Mouse (Mus musculus): ENCODE measurements around the gene Gm13697. TPM values are rescaled to one million over a fixed set of nuclear protein-coding genes. Genes with fewer than 3 reads are reported as not detected.
A peak's percentile ranks its signal among the peaks of the same experiment; 100 is the strongest.
"Not testable (repeated sequence)": the region's sequence is repeated elsewhere in the genome, so short reads cannot be mapped to it uniquely, and the experiment has no call there.

Gm13697 gene
- polyA plus RNA-seq, 1 experiment from 2014 or later = not detected

DNA sequence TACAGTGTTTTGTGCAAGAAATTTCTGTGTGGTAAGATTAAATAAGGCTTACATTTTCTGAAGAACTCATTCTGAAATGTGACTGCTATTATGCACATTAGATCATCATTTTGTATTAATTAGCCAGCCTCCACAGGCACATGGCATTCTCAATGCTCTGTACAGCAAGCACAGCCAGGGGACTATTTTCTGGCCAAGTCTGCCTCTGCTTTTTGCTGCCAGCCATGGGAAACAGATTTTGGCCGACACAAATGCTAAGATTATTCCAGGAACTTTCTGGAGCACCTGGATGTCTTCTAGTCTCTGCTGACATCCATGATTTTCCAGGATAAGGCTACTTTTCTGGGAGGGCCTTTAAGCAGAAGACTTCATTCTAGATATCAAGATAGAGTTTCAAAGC is 24.4 kb downstream of the Gm13697 start:
- no peak for ATAC-seq (replicated peaks; ENCODE audit: low FRiP score)
- H3K4me3 ChIP-seq (replicated peaks) = no peak overlapping the region
- H3K4me2 ChIP-seq = no peak overlapping the region
- WGBS = 53% methylated on average over 1 of the region's 1 CpGs
- no peaks in the 10 kb centered on the region for H3K4me1 ChIP-seq
- no peaks in the 10 kb centered on the region for H3K36me3 ChIP-seq
- H3K9ac ChIP-seq = no peak overlapping the region
- no peaks in the 10 kb centered on the region for H3K27me3 ChIP-seq
- H3K27ac ChIP-seq = no peak overlapping the region
- no peaks in the 10 kb centered on the region for H3K9me3 ChIP-seq (replicated peaks)

DNA sequence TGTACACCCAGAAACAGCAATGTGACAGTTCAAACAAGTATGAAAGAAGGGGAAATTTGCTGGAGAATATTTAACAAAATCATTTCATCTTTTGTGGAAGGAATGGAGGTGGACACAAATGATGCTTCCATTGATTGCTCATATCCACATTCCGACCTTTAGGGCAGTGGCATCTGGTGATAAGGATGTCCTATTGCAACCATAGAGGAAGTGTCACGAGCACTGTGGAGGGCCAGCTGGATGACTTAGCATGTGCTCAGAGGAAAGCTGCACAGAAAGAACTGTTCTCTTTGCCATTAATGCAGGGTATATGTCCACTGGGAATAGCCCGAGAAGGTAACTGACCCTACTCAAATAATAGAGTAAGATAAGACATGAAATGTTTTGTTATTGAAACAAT is 25.3 kb downstream of the Gm13697 start:
- Histone ChIP-seq H3K9ac (no peak overlapping the region), H3K9me3 (replicated peaks) (no peaks in the 10 kb centered on the region), H3K36me3 (no peaks in the 10 kb centered on the region), H3K4me2 (no peak overlapping the region), H3K4me3 (replicated peaks) (no peak overlapping the region), H3K27ac (no peak overlapping the region), H3K27me3 (no peaks in the 10 kb centered on the region), H3K4me1 (no peaks in the 10 kb centered on the region)
- 52% methylated on average over 3 of the region's 3 CpGs for WGBS
- ATAC-seq (replicated peaks; ENCODE audit: low FRiP score) = no peak

GRCm38 (mm10) chr2:84014572-84014971 is 30.0 kb downstream of the Gm13697 start:
- Histone ChIP-seq H3K9me3 (replicated peaks) (no peaks in the 10 kb centered on the region), H3K4me2 (no peak overlapping the region), H3K27ac (no peak overlapping the region), H3K9ac (no peak overlapping the region), H3K4me3 (replicated peaks) (no peak overlapping the region), H3K4me1 (0 out of 2 replicates have a peak, but pooled peaks cover 6% of the 10 kb centered on the region), H3K27me3 (no peaks in the 10 kb centered on the region), H3K36me3 (no peaks in the 10 kb centered on the region)
- 71% methylated on average over 6 of the region's 6 CpGs for WGBS
- no peak for ATAC-seq (replicated peaks; ENCODE audit: low FRiP score)

- H3K9ac ChIP-seq; H3K4me2 ChIP-seq; H3K4me1 ChIP-seq; H3K27me3 ChIP-seq; H3K36me3 ChIP-seq; H3K9me3 ChIP-seq (replicated peaks); H3K27ac ChIP-seq; ATAC-seq (replicated peaks; ENCODE audit: low FRiP score); H3K4me3 ChIP-seq (replicated peaks): not testable (repeated sequence)
- WGBS = 78% methylated on average over 5 of the region's 5 CpGs
Measured at GRCm38 (mm10) chr2:84016291-84016690, 31.7 kb downstream of the Gm13697 start.

- no peaks in the 10 kb centered on the region for H3K27me3 ChIP-seq
- H3K4me1 ChIP-seq = 0 out of 2 replicates have a peak, but pooled peaks cover 6% of the 10 kb centered on the region
- no peak overlapping the region; the same call in 1 of the 2 replicates for H3K27ac ChIP-seq
- H3K4me2 ChIP-seq = no peak overlapping the region
- no peaks in the 10 kb centered on the region for H3K9me3 ChIP-seq (replicated peaks)
- no peaks in the 10 kb centered on the region for H3K36me3 ChIP-seq
- H3K4me3 ChIP-seq (replicated peaks) = no peak overlapping the region
- no peak overlapping the region for H3K9ac ChIP-seq
- no peak for ATAC-seq (replicated peaks; ENCODE audit: low FRiP score)
- WGBS = 40% methylated on average over 3 of the region's 3 CpGs
Measured at GRCm38 (mm10) chr2:84018330-84018729, 33.8 kb downstream of the Gm13697 start.

DNA sequence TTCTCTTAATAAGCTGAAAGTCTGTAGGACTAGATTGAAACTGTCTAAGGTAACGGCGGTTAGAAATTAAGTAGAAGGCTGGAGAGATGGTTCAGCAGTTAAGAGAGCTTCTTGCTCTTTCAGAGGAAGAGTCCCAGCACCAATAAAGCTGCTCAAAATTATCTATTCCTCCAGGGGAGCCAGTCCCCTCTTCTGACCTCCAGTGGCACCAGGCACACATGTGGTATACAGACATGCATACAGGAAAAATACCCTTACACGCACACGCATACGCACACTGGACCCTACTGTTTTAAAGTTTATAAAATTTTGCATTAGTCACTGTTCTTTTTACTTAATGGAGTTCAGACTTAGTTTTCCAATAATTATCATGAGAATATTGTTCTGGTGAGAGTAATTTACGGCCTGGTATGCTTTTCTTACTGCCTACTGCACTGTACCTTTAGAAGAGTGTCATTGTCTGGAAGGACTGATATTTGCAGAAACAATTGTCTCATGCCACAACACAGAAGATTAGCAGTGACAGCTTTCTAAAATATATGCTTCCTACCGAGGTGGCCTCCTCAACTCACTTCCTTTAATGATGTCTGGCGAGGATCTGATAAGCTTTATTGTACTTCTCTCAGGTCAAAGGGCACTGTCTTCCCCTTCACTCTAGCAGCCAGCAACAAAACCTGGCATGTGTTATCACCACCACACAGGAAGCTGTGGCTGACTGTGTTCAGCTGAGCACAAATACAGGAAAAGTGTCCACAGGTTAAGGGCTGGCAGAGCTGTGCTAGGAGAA is 35.2 kb downstream of the Gm13697 start:
- Histone ChIP-seq H3K4me3 (replicated peaks) (no peak overlapping the region), H3K36me3 (no peaks in the 10 kb centered on the region), H3K9ac (no peak overlapping the region), H3K9me3 (replicated peaks) (no peaks in the 10 kb centered on the region), H3K27me3 (no peaks in the 10 kb centered on the region), H3K4me2 (no peak overlapping the region), H3K4me1 (0 out of 2 replicates have a peak, but pooled peaks cover 6% of the 10 kb centered on the region), H3K27ac (peak overlapping the region; percentile 60)
- peak; percentile 60; the same call in 1 of the 2 replicates for ATAC-seq (replicated peaks; ENCODE audit: low FRiP score)
- 63% methylated on average over 8 of the region's 8 CpGs for WGBS

- H3K36me3 ChIP-seq = no peaks in the 10 kb centered on the region
- no peaks in the 10 kb centered on the region for H3K9me3 ChIP-seq (replicated peaks)
- no peak overlapping the region for H3K9ac ChIP-seq
- 79% methylated on average over 2 of the region's 2 CpGs for WGBS
- H3K27me3 ChIP-seq = no peaks in the 10 kb centered on the region
- H3K4me2 ChIP-seq = no peak overlapping the region
- no peak overlapping the region for H3K27ac ChIP-seq
- no peak for ATAC-seq (replicated peaks; ENCODE audit: low FRiP score)
- 0 out of 2 replicates have a peak, but pooled peaks cover 6% of the 10 kb centered on the region for H3K4me1 ChIP-seq
- H3K4me3 ChIP-seq (replicated peaks) = no peak overlapping the region
Measured at GRCm38 (mm10) chr2:84021930-84022329, 37.4 kb downstream of the Gm13697 start.

GRCm38 (mm10) chr2:84022905-84023304 is 38.4 kb downstream of the Gm13697 start:
- no peaks in the 10 kb centered on the region for H3K27me3 ChIP-seq
- H3K9me3 ChIP-seq (replicated peaks) = no peaks in the 10 kb centered on the region
- no peak overlapping the region for H3K27ac ChIP-seq
- no peak overlapping the region for H3K4me3 ChIP-seq (replicated peaks)
- H3K4me1 ChIP-seq = 0 out of 2 replicates have a peak, but pooled peaks cover 6% of the 10 kb centered on the region
- ATAC-seq (replicated peaks; ENCODE audit: low FRiP score) = no peak
- no peak overlapping the region for H3K9ac ChIP-seq
- no peaks in the 10 kb centered on the region for H3K36me3 ChIP-seq
- WGBS = 81% methylated on average over 2 of the region's 2 CpGs
- no peak overlapping the region for H3K4me2 ChIP-seq

DNA sequence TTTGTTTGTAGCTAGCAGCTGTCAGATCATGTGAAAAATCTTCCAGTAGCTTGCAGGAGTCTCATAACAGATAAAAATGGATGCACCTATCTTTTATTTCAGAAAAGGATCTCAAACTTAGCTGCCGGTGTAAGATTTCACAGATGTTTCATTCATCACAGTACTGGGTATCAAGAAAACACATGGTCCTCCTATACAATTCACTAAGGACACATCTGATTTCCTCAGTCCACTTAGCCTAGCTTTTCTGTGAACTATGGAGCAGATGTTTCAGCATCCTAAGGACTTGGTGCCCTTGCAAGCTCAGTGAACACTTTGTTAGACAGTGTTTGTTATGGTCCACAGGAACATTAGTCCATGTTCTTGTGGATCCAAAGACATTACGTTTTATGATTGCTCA is 38.8 kb downstream of the Gm13697 start:
- Histone ChIP-seq H3K9me3 (replicated peaks) (no peaks in the 10 kb centered on the region), H3K27me3 (no peaks in the 10 kb centered on the region), H3K4me3 (replicated peaks) (no peak overlapping the region), H3K27ac (no peak overlapping the region), H3K9ac (no peak overlapping the region), H3K4me2 (no peak overlapping the region), H3K36me3 (no peaks in the 10 kb centered on the region), H3K4me1 (0 out of 2 replicates have a peak, but pooled peaks cover 2% of the 10 kb centered on the region)
- WGBS = 83% methylated on average over 2 of the region's 2 CpGs
- no peak for ATAC-seq (replicated peaks; ENCODE audit: low FRiP score)

DNA sequence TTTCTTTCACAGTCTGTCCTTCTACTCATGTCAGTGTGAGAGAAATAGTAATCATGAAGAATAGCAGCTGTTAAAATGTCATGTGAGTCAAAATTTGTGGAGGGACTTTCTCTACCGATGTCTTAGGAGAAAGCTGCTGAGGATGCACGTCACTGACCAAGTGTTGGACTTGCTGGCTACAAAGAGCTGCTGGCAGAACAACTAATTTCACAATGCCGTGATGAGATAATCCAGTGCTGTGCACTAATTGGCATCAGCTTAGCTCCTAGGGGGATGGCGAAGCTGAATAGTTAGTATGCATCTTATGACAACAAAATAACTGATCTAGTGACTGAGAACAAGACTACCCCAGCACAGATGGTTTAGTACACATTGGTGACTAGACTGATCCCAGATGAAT is 40.7 kb downstream of the Gm13697 start:
- no peaks in the 10 kb centered on the region for H3K27me3 ChIP-seq
- H3K27ac ChIP-seq = no peak overlapping the region
- H3K9ac ChIP-seq = no peak overlapping the region
- no peaks in the 10 kb centered on the region for H3K9me3 ChIP-seq (replicated peaks)
- H3K36me3 ChIP-seq = no peaks in the 10 kb centered on the region
- no peak for ATAC-seq (replicated peaks; ENCODE audit: low FRiP score)
- no peak overlapping the region for H3K4me2 ChIP-seq
- no peak overlapping the region for H3K4me3 ChIP-seq (replicated peaks)
- no peaks in the 10 kb centered on the region for H3K4me1 ChIP-seq
- 53% methylated on average over 4 of the region's 4 CpGs for WGBS

GRCm38 (mm10) chr2:84032505-84032904 is 48.0 kb downstream of the Gm13697 start:
- H3K4me1 ChIP-seq = no peaks in the 10 kb centered on the region
- H3K36me3 ChIP-seq = no peaks in the 10 kb centered on the region
- ATAC-seq (replicated peaks; ENCODE audit: low FRiP score) = no peak
- H3K4me3 ChIP-seq (replicated peaks) = no peak overlapping the region
- no peak overlapping the region for H3K9ac ChIP-seq
- 90% methylated on average over 2 of the region's 2 CpGs for WGBS
- H3K4me2 ChIP-seq = no peak overlapping the region
- H3K27ac ChIP-seq = no peak overlapping the region
- no peaks in the 10 kb centered on the region for H3K9me3 ChIP-seq (replicated peaks)
- no peaks in the 10 kb centered on the region for H3K27me3 ChIP-seq

DNA sequence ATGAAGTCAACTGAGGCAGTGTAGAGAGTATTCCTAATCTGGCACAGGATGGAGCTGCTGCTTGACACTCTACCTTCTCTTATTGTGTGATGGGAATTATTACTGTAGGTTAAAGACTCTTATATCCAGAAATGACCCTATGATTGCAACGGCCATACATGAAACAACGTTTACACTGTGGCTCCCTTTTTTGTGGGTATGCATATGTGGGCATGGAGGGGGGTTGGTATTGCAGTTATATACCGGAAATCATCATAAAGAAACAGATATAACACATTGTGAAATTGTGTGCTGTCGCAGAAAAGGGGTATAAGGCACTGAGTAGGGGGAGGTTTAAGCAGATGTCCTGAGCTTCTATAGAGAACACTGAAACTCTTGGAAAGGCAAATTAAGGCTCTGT is 51.5 kb downstream of the Gm13697 start:
- H3K27me3 ChIP-seq = no peaks in the 10 kb centered on the region
- no peak for ATAC-seq (replicated peaks; ENCODE audit: low FRiP score)
- no peak overlapping the region for H3K27ac ChIP-seq
- H3K4me2 ChIP-seq = no peak overlapping the region
- H3K4me3 ChIP-seq (replicated peaks) = no peak overlapping the region
- H3K4me1 ChIP-seq = no peaks in the 10 kb centered on the region
- H3K9ac ChIP-seq = no peak overlapping the region
- WGBS = 84% methylated on average over 4 of the region's 4 CpGs
- H3K9me3 ChIP-seq (replicated peaks) = no peaks in the 10 kb centered on the region
- no peaks in the 10 kb centered on the region for H3K36me3 ChIP-seq
